Mouse (Mus musculus) left cerebral cortex, adult 2 months (tissue): ENCODE results near the gene Bloc1s4. TPM values are rescaled to one million over a fixed set of nuclear protein-coding genes. Genes with fewer than 3 reads are reported as not detected.

Experiments used
- DNase-seq, 2 experiments: peaks; one replicate each; pipeline ENCODE4 v3.0.0; 2021 to 2022; ENCODE audit warnings: low spot score in 2 of 2, mixed read lengths in 1 of 2; ENCODE audit errors: extremely low spot score in 1 of 2
- H3K27ac ChIP-seq: fragments of 200-600 bp; 2 replicates; pipeline ENCODE4 v1.8.1; 2022
- H3K4me3 ChIP-seq: fragments of 200-600 bp; 2 replicates; pipeline ENCODE4 v1.8.1; 2022
- CTCF ChIP-seq: fragments of 200-600 bp; IDR thresholded peaks from 2 replicates; pipeline ENCODE4 v1.8.1; 2022; ENCODE audit warnings: antibody characterized with exemption, mild to moderate bottlenecking, moderate library complexity
- intact Hi-C: fragments of 180-260 bp; cut with DNase I; formaldehyde crosslinking; loops from one replicate; pipeline ENCODE4 v1.15.1; 2025
- total RNA-seq, 2 experiments: library from RNA; stranded (reverse); gene quantifications; 2 replicates each; pipeline ENCODE4 v1.2.3; 2021

Gene Bloc1s4
- total RNA-seq, 2 experiments from 2014 or later = 19.3 to 19.7 TPM

- no peak for DNase-seq
- TF ChIP-seq CTCF = no peak
- intact Hi-C loops = no loop called here
- H3K27ac ChIP-seq = no peak overlapping the region
- no peak overlapping the region for H3K4me3 ChIP-seq
These were observed 10.7 kb downstream of the Bloc1s4 start for GRCm38 (mm10) chr5:36737765-36738164.

GRCm38 (mm10) chr5:36736009-36736408 is 12.4 kb downstream of the Bloc1s4 start:
- no peak for DNase-seq
- no peak overlapping the region for H3K4me3 ChIP-seq
- no peak for TF ChIP-seq CTCF
- H3K27ac ChIP-seq = no peak overlapping the region
- intact Hi-C loops = no loop called here

- TF ChIP-seq CTCF = no peak
- no peak overlapping the region for H3K4me3 ChIP-seq
- H3K27ac ChIP-seq = no peak overlapping the region
- intact Hi-C loops = no loop called here
- DNase-seq = no peak
These were observed 13.3 kb downstream of the Bloc1s4 start for GRCm38 (mm10) chr5:36735106-36735505.

- intact Hi-C loops = no loop called here
- no peak overlapping the region for H3K27ac ChIP-seq
- TF ChIP-seq CTCF = no peak
- no peak for DNase-seq
- no peak overlapping the region for H3K4me3 ChIP-seq
These were observed 15.0 kb downstream of the Bloc1s4 start for GRCm38 (mm10) chr5:36733405-36733804.

- no peak for TF ChIP-seq CTCF
- no peak overlapping the region for H3K27ac ChIP-seq
- intact Hi-C loops = no loop called here
- no peak for DNase-seq
- no peak overlapping the region for H3K4me3 ChIP-seq
These were observed 16.4 kb downstream of the Bloc1s4 start for GRCm38 (mm10) chr5:36731901-36732652.

- H3K4me3 ChIP-seq = no peak overlapping the region
- no peak for TF ChIP-seq CTCF
- no peak for DNase-seq
- intact Hi-C loops = no loop called here
- H3K27ac ChIP-seq = no peak overlapping the region
These were observed 17.8 kb downstream of the Bloc1s4 start for GRCm38 (mm10) chr5:36730689-36731088.

GRCm38 (mm10) chr5:36729923-36730322 is 18.5 kb downstream of the Bloc1s4 start:
- TF ChIP-seq CTCF = no peak
- intact Hi-C loops = no loop called here
- DNase-seq = no peak
- H3K4me3 ChIP-seq = no peak overlapping the region
- no peak overlapping the region for H3K27ac ChIP-seq

GRCm38 (mm10) chr5:36729086-36729473 is 19.4 kb downstream of the Bloc1s4 start:
- DNase-seq = no peak
- H3K4me3 ChIP-seq = no peak overlapping the region
- TF ChIP-seq CTCF = no peak
- H3K27ac ChIP-seq = no peak overlapping the region
- intact Hi-C loops = no loop called here

GRCm38 (mm10) chr5:36728403-36729085 is 19.9 kb downstream of the Bloc1s4 start:
- H3K27ac ChIP-seq = no peak overlapping the region
- TF ChIP-seq CTCF = no peak
- intact Hi-C loops = no loop called here
- H3K4me3 ChIP-seq = no peak overlapping the region
- no peak for DNase-seq

- DNase-seq = no peak
- Histone ChIP-seq H3K4me3 (no peak overlapping the region), H3K27ac (no peak overlapping the region)
- TF ChIP-seq CTCF = no peak
- intact Hi-C loops = no loop called here
These were observed 20.7 kb downstream of the Bloc1s4 start for GRCm38 (mm10) chr5:36727776-36728175.

GRCm38 (mm10) chr5:36727136-36727535 is 21.3 kb downstream of the Bloc1s4 start:
- intact Hi-C loops = no loop called here
- H3K27ac ChIP-seq = no peak overlapping the region
- TF ChIP-seq CTCF = no peak
- H3K4me3 ChIP-seq = no peak overlapping the region
- DNase-seq = no peak

- no peak overlapping the region for H3K27ac ChIP-seq
- intact Hi-C loops = no loop called here
- no peak for DNase-seq
- no peak for TF ChIP-seq CTCF
- no peak overlapping the region for H3K4me3 ChIP-seq
These were observed 22.1 kb downstream of the Bloc1s4 start for GRCm38 (mm10) chr5:36726387-36726801.

- Histone ChIP-seq H3K4me3 (no peak overlapping the region), H3K27ac (no peak overlapping the region)
- TF ChIP-seq CTCF = no peak
- intact Hi-C loops = no loop called here
- no peak for DNase-seq
These were observed 22.6 kb downstream of the Bloc1s4 start for GRCm38 (mm10) chr5:36725861-36726260.
